Mouse (Mus musculus) c-Kit-positive CD71-positive TER-119-negative erythroid progenitor cells, embryonic 14.5 days (primary cell): ENCODE results near the gene Fam193a.

Experiments used
- DNase-seq: peaks from one replicate; pipeline ENCODE4 v3.0.0-alpha.2; 2013; ENCODE audit warnings: low read depth

Fam193a gene

GRCm38 (mm10) chr5:34381700-34382099 is 12.0 kb downstream of the Fam193a start:
- no peak for DNase-seq

- DNase-seq, result no peak
Observed at GRCm38 (mm10) chr5:34385616-34386015, 15.9 kb downstream of the Fam193a start.

GRCm38 (mm10) chr5:34386744-34387143 is 17.0 kb downstream of the Fam193a start:
- DNase-seq, result no peak

- DNase-seq, result no peak
Observed at GRCm38 (mm10) chr5:34393251-34393650, 23.5 kb downstream of the Fam193a start.

GRCm38 (mm10) chr5:34395347-34395746 is 25.6 kb downstream of the Fam193a start:
- DNase-seq, result no peak

GRCm38 (mm10) chr5:34395850-34396540 is 26.3 kb downstream of the Fam193a start:
- no peak for DNase-seq

- no peak for DNase-seq
Observed at GRCm38 (mm10) chr5:34397866-34398265, 28.1 kb downstream of the Fam193a start.

GRCm38 (mm10) chr5:34398326-34398725 is 28.6 kb downstream of the Fam193a start:
- DNase-seq, result no peak

- DNase-seq, result no peak
Observed at GRCm38 (mm10) chr5:34407366-34407918, 37.7 kb downstream of the Fam193a start.

GRCm38 (mm10) chr5:34409002-34409401 is 39.3 kb downstream of the Fam193a start:
- no peak for DNase-seq

GRCm38 (mm10) chr5:34410819-34411218 is 41.1 kb downstream of the Fam193a start:
- DNase-seq, result no peak

- DNase-seq, result no peak
Observed at GRCm38 (mm10) chr5:34413921-34414320, 44.2 kb downstream of the Fam193a start.

GRCm38 (mm10) chr5:34417251-34418008 is 47.7 kb downstream of the Fam193a start:
- no peak for DNase-seq

GRCm38 (mm10) chr5:34419188-34419587 is 49.5 kb downstream of the Fam193a start:
- DNase-seq, result no peak

GRCm38 (mm10) chr5:34430776-34431175 is 61.0 kb downstream of the Fam193a start:
- DNase-seq, result no peak

- DNase-seq, result no peak
Observed at GRCm38 (mm10) chr5:34433786-34434185, 64.1 kb downstream of the Fam193a start.

- no peak for DNase-seq
Observed at GRCm38 (mm10) chr5:34434241-34434640, 64.5 kb downstream of the Fam193a start.

GRCm38 (mm10) chr5:34438052-34438451 is 68.3 kb downstream of the Fam193a start:
- DNase-seq, result no peak

- no peak for DNase-seq
Observed at GRCm38 (mm10) chr5:34438659-34439058, 68.9 kb downstream of the Fam193a start.

GRCm38 (mm10) chr5:34439768-34440167 is 70.0 kb downstream of the Fam193a start:
- no peak for DNase-seq

GRCm38 (mm10) chr5:34441797-34442196 is 72.1 kb downstream of the Fam193a start:
- DNase-seq, result no peak

GRCm38 (mm10) chr5:34446207-34446606 is 76.5 kb downstream of the Fam193a start:
- DNase-seq, result no peak

GRCm38 (mm10) chr5:34458994-34459393 is 89.3 kb downstream of the Fam193a start:
- no peak for DNase-seq
